Mouse (Mus musculus): ENCODE measurements around the gene Ntn4.

The Ntn4 gene

DNA sequence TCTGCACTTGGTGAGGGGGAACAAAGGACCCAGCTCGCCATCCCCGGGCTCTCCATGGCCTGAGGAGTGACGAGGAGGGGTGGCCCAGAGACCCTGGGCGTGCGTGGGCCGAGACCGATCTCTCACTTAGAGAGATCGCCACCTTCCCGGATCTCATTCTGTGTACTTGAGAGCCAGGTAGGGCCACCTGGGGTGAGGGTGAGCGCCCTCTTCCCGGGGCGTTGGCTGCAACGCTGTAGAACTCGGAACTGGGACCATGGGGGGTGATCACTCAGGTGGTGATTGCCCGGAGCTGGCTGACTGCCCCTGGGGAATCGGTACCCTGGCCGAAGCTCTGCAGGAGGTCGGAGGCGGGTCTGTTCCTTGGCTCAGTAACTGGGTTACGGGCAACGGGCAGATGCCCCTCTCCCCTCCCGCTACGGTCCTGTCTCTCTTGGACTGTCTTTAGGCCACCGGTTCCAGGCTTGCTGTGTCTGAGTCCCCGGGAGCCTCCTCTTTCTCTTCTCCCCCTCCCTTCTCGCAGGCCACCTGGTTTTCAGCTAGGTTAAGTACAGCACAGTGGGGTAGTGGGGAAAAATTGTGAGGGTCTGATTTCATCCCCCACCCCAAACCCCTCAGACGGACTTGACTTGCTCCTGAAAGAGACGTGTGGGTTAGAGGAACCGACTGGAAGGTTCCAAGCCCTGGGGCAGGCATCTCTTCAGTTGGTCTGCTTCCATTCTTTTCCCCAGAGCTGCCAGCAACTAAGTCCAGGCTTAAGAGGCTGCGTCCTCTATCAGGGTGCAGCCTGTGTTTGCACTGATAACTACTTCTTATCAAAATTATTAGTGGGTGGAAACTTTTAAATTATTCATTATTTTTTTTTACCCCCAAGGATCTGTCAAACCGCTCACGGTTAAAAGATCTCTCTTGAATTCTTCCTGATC lies 1.6 kb downstream of the Ntn4 start:
- peak; percentile 17 for DNase-seq (ENCODE audit: low read depth, low spot score)

DNA sequence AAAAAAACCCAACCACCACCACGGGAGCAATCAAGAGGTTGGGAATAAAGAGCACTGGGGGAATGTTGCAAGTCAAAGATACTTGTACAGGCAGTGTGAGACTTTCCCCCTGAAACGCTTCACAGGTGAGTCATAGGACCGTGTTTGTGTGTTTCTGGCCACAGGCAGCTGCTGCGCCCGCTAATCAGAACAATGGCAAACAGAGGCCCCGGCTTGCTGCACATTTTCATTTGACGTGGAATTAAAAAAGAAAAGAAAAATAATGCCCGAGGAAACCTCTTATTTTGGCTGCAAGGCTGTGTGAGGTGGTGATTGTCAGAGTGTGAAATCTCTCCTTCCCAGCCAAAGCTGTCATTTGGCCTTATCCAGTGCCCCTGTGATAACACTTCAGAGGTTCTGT lies 2.4 kb downstream of the Ntn4 start:
- no peak for DNase-seq (ENCODE audit: low read depth, low spot score)

DNA sequence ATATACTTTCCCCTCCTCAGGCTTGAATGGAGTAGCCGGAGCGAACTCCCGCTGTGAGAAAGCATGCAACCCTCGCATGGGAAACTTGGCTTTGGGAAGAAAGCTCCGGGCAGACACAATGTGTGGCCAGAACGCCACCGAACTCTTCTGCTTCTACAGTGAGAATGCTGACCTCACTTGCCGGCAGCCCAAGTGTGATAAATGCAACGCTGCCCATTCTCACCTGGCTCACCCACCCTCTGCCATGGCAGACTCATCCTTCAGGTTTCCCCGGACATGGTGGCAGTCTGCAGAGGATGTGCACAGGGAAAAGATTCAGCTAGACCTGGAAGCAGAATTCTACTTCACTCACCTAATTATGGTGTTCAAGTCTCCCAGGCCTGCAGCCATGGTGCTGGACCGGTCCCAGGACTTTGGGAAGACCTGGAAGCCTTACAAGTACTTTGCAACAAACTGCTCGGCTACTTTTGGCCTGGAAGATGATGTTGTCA lies 4.0 kb downstream of the Ntn4 start:
- no peak for DNase-seq (ENCODE audit: low read depth, low spot score)

DNA sequence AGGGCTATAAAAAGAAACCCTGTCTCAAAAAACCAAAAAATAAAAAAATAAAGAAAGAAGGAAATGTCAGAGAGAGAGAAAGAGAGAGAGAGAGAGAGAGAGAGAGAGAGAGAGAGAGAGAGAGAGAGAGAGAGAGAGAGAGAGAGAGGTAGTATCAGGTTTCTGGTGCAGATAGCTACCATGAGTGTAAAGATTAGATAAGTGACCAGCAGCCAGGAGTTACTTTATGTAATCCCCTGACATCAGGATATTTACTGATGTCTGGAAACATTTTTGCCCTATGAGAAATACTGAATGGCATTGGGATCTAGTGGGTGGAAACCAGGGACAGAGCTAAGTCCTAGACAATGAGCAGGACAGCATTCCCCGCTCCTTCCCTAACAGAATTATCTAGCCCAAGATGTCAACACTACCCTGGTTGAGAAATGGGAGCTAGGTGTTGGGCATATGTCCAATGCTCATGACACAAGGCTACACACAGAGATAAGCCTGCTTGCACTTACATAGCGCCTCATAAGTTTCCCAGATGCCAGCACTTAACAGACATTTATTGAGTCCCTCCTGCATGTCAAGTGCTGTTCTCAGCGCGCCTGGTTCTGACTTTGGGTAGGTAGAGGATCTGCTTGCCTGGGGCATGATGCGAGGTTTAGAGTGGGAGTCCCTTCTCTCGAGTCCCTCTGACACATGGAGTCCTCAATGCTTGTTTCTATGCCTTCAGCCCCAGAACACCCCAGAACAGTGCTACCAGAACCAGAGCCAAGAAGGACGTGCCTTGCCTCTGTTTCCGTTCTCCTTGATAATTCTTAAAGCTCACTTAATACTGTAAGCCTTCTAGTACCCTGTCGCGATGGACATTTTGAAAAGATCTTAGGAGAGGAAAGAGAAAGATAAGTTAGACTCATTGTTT lies 7.4 kb downstream of the Ntn4 start:
- no peak for DNase-seq (ENCODE audit: low read depth, low spot score)

DNA sequence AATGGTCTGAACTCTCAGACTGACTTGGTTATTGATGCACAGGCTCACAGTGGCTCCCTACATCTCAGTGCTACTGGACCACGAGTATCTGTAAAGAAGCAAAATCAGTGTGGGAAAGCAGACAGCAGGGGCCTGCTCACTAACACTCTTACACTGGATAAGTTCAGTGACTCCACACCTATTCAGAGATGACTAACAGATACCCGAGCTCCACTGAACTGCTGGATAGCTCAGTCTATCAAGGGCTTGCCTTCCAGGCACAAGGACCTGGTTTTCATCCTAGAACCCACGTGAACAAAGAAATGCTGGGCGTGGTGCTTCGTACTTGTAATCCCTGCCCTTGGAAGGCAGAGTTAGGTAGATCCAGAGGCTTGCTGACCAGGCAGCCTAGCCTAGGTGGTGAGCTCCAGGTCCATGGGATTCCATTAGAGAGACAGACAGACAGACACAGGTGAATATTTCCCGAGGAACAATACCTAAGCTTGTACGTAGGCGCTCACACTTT lies 8.2 kb downstream of the Ntn4 start:
- no peak for DNase-seq (ENCODE audit: low read depth, low spot score)

DNA sequence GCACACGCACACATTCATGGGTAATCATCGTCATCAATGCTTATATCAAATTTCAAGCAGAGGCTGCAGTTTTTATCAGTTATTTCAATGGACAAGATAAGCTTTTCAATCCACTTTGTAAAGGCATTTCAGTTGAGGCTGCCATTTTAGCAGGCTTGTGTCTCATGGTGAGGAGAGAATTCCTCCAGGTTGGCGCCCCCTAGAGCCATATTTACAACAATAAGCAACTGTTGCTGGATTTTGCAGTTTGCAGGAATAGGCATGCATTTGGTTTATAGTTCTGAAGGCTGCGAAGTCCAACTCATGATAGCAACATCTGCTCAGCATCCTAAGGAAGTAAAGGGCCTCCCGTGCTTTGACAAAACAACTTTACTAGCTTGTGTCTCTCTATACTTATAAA lies 8.6 kb downstream of the Ntn4 start:
- no peak for DNase-seq (ENCODE audit: low read depth, low spot score)

DNA sequence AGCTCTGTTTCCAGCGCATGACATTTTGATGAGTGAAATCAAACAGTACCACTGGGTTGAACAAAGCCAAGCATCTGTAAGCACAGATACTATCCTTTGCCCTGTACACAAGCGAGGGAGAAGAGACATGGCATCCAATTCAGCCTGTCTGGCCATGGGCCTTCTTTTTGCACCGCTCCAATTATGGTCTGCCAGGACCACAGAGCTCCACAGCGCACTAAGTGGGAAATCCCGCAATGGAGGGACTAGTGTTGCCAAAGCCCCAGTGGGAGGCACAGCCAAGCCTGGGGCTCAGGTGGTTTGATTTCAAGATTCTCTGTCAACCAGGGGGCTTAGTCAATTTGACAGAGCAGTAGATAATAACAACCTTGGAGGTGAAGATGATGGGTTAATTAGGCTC lies 9.1 kb downstream of the Ntn4 start:
- no peak for DNase-seq (ENCODE audit: low read depth, low spot score)

DNA sequence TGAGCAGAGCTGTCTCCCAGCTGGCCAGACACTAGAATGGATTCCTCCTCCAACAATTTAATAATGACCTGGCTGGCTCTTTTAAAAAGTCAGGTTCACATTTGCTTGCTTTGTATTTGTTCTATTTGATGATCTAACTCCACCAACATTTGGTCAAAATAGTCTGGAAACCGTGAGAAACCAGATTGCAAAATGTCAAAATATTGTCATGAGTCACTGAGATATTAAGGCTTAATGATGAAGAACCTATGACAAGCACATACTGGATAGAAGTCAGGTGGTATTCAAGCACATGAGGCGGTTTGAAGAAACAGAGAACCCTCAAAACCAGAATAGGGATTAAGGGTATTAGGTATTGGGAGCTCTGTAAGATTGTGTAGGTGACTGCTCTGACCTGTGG lies 12.8 kb downstream of the Ntn4 start:
- DNase-seq (ENCODE audit: low read depth, low spot score) = no peak

DNA sequence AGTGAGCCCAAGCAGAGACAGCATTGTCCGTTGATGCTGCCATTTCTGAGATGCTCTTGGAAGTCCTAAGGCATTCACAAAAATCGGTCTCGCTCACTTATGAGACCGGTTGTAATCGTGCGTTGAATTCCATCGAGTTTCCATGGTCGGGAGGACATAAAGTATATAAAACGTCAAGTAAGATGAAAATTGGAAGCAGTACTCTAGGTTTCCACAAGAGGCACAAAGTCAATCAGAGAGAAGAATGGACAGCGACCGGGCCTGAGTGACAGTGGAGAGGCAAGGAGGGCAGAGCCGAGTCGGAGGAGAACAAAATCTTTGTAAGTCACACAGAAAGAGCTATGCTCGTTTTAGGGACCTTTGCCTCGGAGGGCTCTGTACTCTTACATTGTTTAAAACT lies 14.9 kb downstream of the Ntn4 start:
- no peak for DNase-seq (ENCODE audit: low read depth, low spot score)

DNA sequence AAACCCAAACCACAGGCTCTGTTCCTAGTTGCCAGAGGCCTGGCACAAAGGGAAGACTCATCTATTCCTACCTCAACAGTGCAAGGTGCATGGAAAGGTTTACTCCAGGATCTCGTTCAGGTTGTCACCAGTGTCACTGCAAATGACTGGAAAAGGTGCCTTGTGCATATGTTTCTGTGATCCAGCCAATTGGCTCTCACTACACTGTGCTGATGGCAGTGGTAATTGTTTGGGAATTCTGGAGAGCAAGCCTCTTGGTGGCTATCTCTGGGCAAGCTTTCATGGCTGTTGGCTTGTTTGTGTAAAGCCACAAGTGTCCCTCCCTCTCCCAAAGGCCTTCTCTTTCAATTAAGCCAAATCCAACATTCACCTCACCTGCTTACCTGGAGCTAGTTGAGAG lies 19.3 kb downstream of the Ntn4 start:
- DNase-seq (ENCODE audit: low read depth, low spot score) = no peak

DNA sequence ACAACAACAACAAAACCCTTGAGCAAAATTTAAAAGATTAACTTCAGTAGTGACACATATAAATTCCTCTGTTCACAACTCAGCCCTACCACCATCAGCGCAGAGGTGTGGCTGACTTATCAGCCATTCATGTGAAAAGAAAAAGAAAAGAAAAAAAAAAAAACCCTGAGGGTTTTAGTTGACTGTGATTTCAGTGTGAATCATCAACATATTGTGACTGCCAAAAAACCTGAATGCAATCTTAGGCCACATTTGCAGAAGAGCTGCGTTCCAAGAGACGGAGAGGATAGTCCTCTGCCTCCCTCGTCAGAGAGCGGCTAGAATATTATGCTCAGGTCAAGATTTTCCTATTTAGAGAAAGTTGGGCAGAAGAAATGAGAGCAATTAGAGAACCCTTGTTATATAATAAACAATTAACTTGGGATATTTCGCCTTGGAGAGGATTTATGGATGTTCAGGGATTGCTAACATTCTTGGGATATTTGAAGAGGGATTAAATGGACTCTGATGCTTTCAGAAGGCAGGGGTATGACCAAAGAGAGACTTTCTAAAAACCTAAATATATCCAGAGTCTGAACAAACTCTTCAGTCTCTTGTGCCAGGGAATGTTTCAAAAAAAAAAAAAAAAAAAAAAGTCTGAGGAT lies 21.0 kb downstream of the Ntn4 start:
- DNase-seq (ENCODE audit: low read depth, low spot score) = no peak

DNA sequence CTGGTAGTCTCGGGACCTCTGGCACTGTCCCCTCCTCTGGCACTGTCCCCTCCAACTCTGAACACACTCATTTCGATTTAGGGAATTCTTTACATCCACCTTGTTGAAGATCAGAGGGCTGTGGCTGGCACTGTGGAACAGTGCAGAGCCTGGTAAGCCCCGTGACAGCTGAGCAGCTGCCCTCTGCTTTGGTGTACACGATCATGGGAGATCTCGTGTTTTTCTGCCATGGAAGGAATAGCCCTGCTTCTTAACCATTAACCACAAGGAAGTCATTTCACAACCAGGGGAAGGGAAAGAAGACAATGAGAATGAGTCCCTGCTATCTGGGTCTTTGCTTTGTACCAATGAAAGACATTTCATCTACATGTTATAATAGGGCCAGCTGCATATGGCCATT lies 21.5 kb downstream of the Ntn4 start:
- DNase-seq (ENCODE audit: low read depth, low spot score) = no peak

DNA sequence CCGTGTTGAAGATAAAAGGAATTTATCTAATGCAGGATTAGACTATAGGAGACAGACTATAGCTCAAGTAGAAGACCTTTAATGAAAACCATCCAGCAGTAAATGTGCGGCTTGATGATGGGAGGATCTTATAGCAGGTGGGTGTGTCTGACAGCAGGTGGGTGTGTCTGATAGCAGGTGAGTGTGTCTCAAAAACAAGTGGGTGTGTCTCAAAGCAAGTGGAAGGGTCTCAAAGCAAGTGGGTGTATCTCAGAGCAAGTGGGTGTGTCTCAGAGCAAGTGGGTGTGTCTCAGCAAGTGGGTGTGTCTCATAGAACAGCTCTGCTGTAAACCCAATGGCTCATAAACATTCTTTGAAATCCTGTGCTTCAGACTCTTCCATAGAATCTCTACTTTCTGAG lies 25.7 kb downstream of the Ntn4 start:
- no peak for DNase-seq (ENCODE audit: low read depth, low spot score)

DNA sequence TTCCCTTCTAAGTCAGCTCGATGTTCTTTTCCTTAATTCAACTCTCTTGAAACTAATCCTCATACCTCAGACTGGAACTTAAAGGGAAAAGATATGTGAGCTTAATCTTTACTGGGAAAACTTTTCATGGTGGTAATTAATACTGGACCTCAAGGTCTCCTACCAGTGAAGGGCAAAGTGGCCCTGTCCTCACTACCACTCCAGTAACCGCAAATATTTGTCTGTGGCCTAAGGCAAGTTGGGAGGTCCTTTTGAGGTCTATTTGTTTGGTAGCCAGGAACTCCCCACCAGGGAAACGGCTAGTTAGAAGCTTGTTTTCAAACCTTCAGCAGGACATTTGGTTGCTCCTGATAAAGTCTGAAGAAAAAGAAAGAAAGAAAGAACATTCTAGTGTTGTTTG lies 26.5 kb downstream of the Ntn4 start:
- no peak for DNase-seq (ENCODE audit: low read depth, low spot score)

DNA sequence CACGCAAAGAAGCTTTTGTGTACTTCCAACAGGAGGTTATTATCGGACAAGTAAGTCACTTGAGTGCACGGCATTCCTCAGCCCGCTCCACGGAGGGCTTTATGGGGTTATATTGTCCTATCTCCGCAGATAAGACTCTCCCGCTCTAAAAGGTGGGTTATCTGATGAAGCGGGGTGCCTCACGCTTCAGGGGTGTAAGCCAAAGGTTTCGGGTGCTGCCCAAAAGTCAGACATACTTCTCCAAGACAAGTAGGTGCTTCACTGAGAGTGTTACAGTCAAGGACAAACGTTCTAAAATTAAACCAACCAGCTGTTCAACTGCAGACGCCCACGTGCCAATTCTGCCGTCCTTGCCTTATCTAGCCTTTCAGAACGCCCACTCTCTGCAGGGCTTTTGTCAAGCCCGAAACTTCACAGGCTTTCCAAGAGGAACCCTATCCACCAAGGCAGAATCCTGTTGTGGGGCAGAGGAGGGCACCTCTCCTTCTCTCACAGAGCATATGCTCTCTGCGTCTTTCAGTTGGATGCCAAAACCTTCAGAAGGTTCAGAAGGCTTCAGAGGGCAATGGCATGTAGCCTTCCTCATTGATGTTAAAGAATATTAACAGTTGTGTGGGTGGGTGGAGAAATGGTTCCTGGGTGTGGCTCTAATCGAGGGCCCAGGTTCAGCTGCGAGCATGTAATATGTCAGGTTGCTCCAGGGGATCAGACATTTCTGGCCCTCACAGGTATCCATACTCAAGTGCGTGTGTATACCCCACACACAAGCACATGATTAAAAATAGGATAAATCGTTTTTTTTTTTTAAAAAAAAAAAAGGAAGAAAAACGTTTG lies 32.4 kb downstream of the Ntn4 start:
- peak; percentile 18 for DNase-seq (ENCODE audit: low read depth, low spot score)

DNA sequence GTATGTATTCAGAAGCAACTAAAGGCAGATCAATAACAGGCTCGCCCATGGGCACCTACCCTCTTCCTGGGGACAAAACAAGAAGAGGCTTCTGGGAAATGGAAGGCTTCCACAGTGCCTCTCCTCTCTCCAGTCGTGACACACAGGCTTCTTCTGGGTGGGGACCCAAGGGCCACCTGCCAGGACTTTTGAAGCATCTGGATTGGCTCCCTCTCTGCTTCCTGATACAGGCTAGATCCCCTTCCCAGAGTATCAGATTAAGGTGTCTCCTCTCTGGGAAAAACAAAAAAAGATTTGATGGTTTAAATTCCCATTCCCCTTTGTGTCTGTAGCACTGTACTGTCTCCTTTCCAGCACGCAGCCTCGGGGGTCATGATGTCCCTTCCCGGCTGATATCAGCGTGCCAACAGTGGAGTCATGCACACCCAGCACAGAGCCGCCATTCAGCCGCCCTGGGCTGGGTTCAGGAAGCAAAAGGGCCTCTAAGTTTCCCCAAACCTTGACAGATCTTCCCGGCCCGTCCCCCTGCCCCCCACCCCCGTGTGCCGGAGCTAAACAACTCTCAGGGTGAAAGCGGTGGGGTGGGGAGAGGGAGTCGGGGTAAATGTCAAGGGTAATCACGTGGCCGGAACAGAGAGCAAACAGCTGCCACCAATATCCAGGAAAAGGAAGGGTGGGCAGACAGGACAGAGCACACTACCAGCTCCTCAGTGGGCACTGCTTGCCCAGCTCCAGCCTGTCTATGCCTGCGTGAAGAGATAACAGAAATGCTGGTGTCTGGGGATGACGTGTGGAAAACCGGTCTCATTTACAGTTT lies 38.9 kb downstream of the Ntn4 start:
- no peak for DNase-seq (ENCODE audit: low read depth, low spot score)

DNA sequence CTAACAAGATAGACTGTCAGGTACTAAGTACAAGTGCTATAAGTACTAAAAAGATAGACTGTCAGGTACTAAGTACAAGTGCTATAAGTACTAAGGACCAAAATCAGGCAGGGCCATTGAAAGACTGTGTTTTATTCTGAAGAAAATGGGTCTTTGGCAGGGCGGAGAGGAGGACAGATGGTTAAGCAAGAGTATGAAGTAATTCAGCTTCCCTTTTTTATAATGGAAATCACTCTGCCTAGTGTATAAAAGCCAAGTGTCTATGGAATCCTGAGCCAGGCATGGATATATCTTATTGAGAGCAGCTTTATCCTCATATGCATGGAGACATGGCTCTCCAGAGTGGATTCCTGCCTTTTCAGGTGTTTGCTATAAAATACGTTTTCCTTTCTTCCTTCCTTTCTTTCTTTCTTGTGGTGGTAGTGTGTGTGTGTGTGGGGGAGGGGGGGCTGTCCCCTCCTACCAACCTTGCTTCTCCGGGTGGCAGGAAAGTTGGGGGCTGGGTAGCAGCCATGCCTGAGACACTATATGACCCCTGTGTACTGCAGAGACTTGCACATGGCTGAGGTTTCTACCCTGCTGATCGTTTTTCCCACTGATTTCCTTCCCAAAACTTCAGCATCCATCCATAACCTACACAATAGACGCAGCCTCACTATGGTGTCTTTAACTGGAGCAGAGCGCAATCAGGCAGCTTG lies 40.3 kb downstream of the Ntn4 start:
- DNase-seq (ENCODE audit: low read depth, low spot score) = no peak

DNA sequence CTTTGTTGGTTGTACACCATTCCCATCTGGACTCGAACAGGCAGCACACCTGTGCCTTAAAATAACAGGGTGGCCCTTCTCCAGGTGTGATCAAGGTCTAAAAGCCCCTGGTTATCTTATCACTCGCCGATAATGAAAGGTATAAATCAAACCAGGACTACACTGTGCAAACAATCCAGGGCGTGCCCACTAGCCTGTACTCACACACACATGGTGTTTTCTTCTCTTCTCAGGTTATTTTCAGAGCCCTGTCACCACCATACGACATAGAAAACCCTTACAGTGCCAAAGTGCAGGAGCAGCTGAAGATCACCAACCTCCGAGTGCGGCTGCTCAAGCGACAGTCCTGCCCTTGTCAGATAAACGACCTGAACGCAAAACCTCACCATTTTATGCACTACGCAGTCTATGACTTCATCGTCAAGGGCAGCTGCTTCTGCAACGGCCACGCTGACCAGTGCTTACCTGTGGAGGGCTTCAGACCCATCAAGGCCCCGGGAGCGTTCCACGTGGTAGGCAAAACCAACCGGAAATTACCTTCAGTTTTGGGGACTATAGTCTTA lies 41.8 kb downstream of the Ntn4 start:
- DNase-seq (ENCODE audit: low read depth, low spot score) = no peak

DNA sequence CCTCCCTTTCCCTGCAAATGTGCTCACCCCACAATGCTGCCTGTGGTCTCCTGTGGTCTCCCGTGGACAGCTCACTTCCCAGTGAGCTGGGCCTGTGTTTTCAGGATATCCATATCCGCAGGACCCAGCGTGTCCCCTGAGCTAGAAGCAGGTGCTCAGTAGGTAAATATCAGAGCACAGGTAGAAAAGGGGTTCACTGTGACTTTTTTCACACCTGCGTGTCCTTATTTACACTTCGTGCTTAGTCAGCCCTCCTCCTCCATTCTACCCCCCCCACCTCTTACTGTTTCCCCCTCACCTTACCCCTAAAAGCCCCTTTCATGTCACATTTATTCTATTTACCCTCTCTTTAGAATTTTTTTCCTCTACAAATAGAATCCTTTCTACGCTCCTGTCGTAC lies 42.7 kb downstream of the Ntn4 start:
- no peak for DNase-seq (ENCODE audit: low read depth, low spot score)
